Mouse (Mus musculus) lung, postnatal 36 days (tissue): Measurements from ENCODE around the gene Ttc28.

Experiments used
- DNase-seq: peaks from one replicate; pipeline ENCODE4 v3.0.0; 2022; ENCODE audit warnings: mixed read lengths

Ttc28 gene

DNA sequence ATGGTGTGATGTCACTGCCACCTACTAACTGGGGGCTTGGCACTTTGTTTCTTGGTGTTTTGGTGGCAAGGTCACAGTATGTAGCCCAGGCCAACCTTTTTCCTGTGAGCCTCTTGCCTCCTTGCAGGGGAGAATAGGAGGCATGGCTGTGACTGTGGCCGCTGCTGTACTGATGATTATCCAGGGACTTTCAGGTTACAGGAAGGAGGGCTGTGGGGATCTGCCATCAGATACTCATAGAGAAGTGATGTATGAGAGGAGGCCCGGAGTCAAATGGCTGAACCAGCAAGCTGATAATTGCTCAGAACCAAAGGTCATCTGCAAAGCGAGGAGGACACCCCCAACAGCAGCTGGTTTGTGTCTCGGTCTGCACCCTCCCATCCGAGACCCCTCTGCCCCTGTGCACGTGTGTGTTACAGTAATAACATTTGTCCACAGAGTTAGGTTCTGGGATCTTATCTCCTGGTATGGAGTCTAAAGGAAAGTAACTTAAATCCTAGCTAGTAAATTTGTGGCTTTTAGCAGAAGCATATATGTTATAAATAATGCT is 221.9 kb downstream of the Ttc28 start:
- no peak for DNase-seq

DNA sequence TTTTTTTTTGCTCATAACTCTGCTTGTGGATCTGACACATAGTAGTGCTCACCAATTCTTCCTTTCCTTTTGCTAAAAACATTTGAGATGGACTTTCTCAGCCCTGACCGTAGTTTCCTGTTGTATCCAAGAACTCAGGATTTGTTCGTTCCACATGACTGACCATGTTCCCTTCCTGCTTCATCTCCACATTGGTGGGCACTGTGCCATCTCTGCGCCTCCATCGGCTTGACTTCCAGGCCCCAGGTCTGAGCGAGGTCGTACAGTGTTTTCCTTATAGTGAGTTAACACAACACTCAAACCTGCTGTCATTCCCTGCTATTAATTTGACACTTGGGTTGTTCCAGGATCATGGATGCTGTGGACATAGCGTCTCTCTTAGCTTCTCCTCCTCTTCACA is 225.2 kb downstream of the Ttc28 start:
- no peak for DNase-seq

- no peak for DNase-seq
Observed at GRCm38 (mm10) chr5:111111378-111111777, 231.8 kb downstream of the Ttc28 start.

DNA sequence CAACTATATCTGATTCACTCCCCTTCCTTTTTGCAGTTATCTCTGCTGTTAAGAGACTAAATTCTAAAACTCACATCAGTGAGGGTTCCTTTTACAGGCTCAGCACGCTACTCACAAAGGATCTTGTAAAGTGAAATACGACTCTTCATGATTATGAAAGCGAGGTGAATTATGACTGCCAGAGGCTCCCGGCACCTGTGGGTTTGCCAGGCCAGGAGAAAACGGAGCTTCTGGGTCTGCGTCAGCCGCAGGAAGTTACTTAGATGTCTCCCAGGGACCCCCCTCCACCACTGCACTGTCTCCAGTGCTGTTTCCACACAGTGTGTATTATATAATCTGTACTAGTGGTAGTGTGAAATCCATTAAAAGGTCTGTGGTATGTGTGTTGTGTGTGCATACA is 233.6 kb downstream of the Ttc28 start:
- no peak for DNase-seq

DNA sequence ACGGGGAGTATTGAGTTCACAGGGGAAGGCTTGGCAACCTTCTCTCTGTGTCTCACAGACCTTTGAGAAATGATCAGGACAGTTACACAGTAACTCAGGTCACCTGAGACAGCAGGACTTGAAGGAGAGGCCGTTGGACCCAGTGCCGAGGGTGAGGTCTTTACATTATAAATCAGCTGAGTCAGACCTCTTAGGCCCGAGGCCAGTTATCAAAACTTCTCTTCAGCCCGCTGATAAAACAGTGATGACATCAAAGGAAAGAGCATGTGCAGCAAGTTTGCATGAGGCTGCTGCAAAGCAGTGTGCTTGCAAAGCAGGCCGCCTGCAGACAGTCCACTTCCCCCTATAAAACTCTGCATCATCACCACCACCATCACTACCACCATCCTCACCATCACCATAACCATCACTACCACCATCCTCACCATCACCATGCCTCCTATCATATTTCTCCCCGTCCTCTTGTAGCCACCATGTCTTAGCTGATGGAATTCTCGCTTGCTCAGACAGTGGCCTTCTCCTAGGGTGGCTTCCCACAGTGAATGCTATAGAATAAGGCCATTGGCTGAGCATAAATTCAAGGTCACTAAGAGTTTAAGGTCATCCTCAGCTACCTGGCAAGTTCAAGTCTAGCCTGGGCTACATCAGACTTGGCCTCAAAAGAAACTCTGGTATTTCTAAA is 234.2 kb downstream of the Ttc28 start:
- DNase-seq: no peak

DNA sequence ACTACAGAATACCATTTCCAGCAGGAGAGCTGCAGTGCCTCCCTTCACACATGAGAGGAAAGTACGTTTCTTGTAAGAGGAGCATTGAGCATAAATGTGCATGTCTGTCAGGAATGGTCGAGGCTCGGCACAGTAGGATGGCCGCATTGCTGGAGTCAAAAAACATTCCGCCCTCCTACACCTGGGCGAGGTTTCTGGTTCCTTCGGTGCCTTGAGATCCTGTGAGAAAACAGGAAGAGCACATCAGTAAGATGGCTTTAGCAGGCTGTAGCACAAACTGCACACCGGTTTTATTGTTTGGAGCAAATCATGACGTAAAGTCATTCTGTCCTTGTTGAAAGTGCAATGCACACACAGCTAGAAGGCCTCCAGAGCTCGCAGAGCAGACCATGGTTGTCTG is 235.0 kb downstream of the Ttc28 start:
- DNase-seq: no peak

DNA sequence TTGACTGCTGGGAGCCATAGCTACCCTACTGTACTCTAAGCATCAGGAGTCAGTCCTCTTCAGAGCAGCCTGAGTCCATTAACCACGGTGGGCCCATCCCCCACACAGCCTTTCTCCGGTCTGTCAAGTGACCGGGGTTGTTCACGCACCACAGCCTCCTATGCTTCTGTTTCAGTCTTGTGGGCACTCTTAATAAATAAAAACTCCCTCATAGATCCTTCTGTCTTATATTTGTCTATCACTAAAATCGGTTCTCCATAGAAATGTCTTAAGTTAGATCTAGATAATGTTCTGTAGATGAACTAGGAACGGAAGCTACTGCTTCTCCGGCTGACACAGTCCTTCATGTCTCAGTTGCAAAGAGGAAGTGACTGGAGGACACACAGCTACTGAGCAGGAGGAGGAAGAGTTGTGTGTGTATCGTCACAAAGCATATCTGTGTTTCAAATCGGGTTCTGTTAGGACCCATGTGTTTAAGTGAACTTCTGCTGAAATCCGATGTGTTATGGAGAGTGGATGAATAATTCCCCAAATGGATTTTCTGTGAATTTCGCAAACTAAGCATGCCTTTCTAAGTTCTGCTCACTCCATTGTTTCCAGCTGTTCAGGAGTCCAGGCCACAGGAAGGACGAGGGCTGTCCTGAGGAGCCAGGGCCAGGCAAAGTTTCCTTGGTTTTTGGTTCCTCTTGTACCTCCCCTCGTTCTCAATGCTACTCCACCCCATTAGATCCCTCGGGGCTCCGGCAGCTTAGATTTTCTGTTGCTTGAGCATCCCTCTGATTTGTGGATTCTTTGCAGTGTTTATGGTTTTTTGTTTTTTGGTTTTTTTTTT is 236.1 kb downstream of the Ttc28 start:
- peak; percentile 25 for DNase-seq

DNA sequence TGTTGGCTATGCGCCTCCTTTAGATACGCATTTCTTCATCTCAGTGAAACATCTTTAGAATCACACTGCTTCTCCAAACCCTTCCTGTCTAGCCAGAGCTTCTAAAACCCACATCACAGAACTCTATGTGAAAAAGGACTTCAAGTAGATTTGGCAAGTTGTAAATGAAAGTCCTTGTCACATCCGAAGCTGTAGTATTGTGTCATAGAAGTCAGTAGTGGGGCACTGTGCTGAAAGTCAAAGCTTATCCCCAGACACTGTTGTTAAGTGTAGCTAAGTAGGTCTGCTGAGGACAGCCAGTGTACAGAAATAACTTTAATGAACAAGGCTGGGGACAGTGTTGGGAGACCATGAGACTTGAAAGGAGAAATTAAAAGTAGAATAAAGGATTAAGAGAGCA is 240.2 kb downstream of the Ttc28 start:
- DNase-seq: no peak

- no peak for DNase-seq
Observed at GRCm38 (mm10) chr5:111120298-111120697, 240.7 kb downstream of the Ttc28 start.

- DNase-seq: no peak
Observed at GRCm38 (mm10) chr5:111120705-111121420, 241.3 kb downstream of the Ttc28 start.

DNA sequence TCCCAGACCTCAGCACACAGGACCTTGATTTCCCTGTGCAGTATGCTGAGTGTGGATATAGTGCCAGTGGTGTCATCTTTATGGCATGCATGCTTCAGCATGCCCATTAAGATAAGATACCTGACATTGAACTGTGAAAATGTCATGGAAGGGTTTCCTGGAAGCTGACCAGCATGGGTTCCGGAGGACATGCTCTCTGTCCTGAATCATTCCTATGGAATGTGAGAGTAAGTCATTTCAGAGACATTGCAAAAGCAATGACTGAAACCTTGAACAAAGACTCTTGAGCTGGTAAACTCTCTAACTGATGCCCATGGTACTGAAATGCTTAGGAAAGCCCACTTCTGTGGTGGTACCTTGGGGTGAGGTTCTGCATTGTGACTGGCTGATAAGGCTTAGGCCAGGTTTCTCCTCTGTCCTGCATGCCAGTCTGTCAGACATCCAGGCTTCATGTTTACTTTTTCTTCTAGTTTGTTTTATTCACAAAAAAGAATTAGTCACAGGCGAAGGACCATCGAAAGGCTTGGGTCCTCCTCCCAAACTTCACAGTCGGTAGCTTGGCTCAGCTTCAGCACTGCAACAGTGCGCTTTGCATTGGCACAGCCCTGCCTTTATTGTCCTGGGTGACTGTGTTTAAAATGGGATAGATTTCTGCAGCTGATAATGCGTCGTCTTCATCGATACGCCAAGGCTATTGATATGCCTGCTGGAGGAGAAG is 242.9 kb downstream of the Ttc28 start:
- no peak for DNase-seq

DNA sequence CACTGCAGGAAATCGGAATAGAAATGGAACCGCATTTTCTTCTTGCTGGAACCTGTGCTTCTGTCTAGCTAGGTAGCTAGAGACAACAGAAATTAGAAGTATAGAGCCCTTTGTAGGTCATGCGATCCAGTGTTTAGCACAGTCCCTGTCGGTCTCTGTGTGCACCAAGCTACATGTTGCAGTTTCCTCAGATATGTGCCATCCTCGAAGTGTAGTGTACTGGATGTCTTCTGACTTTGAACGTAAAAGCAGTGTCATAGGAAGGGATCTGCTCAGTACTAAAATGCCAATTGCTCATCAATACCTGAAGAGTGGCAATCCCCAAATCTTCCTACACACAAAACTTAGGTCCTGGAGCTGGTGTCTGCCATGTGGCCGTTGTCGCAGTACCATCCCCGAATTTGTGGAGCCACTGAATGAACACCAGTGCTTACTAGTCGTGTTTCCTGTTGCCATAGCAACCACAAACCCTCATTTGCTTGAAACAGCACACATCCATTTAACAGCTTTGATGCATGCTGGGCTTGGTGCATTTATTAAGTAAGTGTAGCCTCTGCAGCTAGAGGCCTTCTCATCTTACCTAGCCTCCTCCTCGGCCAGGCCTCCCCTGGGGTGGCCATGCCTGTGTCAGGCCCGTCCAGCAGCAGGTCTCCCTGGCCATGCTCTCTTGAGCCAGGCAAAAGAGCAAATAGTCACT is 243.6 kb downstream of the Ttc28 start:
- DNase-seq: no peak

GRCm38 (mm10) chr5:111124620-111125200 is 245.1 kb downstream of the Ttc28 start:
- DNase-seq: no peak

DNA sequence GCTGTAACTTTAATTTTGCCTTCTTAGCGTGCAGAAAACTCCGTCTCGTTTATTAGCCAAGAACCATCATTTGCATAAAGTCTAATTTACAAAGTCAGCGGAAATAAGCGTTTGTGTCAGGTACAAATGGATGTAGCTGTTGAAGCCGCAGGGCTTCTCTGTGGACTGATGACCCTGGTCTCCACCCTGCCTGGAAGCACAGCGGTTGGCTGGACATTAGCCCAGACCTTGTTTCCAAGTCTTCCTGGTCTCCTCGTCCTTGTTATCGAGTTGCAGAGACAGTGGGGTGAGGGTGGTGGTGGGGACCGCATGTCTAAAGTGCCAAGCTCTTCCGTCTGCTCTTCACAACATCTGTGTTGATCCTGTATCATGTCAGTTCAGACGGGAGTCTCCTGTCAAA is 246.1 kb downstream of the Ttc28 start:
- DNase-seq: peak; percentile 41

GRCm38 (mm10) chr5:111127786-111128185 is 248.2 kb downstream of the Ttc28 start:
- no peak for DNase-seq

DNA sequence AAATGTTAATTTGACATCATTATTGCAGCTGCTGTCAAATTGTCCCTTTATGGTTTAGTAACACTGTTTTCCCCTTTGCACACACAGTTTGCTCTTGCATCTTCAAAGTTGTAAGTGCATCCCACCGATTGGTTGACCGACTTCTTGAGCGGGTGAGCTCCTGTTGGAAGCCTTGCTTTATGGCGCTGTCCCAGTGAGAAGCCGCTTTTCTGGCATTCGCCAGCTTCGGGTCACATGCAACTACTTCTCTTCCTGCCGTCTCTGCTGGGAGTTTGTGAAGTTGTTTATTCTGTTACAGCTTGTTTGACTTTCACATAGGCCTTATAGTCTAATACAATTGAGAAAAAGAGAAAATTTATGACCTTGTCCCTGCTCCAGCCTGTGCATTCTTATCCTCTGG is 250.5 kb downstream of the Ttc28 start:
- no peak for DNase-seq

DNA sequence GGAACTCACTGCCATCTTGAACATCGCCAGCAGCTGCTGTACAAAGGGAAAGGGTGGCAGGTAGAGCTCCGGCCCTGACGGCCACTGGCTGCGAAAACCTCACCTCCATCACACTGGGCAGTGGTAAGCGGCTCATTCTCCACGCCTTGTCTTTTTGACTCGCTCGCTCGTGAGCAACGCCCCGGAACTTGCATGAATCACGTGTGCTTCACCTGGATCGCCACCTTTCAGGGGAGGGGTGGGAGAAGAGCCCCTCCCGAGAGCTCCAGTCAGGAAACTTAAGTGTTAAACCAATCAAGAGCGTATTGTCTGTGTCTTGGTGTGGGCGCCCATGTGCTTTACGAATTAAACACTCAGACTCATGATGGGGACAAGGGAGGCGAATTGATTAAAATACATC is 252.0 kb downstream of the Ttc28 start:
- DNase-seq: no peak

DNA sequence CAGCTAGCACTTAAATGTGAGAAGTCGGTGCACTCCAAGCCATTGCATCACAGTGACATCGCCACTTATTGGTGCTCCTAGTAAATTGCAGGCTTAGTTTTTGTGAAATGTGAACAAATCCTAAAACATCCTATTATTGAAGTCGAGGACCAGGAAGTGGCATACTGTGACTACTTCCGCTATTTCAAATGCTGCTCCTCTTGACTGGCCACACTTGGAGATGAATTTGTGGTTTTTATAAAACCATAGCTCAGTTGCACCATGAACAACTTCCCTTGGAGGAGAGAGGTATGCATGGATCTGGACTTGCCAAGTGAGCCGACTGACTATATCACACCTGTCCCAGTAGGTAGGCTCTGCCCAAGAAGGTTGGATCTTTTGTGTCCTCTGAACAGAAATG is 253.5 kb downstream of the Ttc28 start:
- DNase-seq: no peak

GRCm38 (mm10) chr5:111133754-111134153 is 254.2 kb downstream of the Ttc28 start:
- no peak for DNase-seq

- DNase-seq: no peak
Observed at GRCm38 (mm10) chr5:111137283-111137682, 257.7 kb downstream of the Ttc28 start.

DNA sequence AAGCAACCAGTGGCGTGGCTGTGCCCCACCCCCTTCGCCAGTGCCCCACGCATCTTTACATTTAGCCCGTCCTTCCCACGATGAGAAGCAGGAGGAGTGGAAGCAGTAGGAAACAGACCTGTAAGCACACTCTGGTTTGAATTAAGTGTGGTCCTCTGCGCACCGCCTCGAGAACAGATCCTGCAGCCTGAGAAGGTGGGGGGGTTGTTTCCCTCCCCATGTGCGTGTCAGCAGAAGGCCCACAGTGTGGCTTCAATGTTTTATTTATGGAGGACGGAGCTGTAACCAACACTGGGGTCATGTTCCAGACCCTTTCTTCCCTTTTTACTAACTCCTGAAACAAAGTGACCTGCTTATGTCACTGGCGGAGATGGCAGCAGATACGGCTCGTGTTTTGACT is 258.1 kb downstream of the Ttc28 start:
- no peak for DNase-seq
